Mouse (Mus musculus): ENCODE results near the gene Ppp1r14d.

The Ppp1r14d gene

GRCm38 (mm10) chr2:119229775-119230704, at the start of gene Ppp1r14d:
Gene Ppp1r14d, minus strand, starts transcription at chr2:119229906.
- peak; percentile 70 for DNase-seq

- DNase-seq: no peak
Observed at GRCm38 (mm10) chr2:119277810-119278209, 48.1 kb upstream of the Ppp1r14d start.

DNA sequence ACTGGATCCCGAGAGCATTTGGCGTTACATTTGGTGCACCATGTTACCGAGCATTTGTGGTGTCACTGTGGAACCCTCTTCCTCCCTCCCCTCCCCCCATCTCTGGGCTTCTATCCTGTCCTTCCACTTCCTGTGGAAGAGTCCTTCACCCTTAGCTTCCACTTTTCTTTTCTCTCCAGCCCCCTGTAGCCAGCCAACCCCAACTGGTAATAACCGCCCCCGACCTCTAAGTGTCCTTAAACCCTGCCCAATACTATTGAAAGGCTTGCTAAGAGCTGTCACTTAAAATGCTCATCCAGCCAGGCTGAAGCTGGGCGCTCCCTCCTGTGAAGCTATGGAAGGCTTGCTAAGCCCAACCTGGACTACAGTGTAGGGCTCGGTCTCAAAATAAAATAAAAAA, 47.2 kb upstream of the Ppp1r14d start:
- no peak for DNase-seq

DNA sequence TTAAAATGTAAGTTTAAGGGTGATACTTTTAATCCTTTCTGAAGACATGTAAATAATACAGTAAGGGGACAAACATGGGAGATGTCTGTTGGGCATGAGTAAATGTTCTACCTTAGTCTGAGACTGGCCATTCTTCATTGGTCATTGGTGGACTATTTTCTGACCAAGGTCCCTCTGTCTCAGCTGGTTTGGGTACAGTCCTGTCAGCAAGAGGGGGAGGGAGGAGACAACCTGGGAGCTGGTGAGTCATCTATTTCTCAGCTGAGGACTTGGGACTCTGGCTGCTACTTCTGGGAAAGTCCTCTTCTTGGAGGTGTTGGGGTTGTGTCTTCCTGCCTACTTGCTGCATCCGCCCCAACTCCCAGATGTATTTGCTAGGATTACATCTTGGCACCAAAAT, 44.4 kb upstream of the Ppp1r14d start:
- peak; percentile 85 for DNase-seq

- DNase-seq: peak; percentile 76
Observed at GRCm38 (mm10) chr2:119270643-119271331, 41.1 kb upstream of the Ppp1r14d start, which contains the start of gene Rhov. Gene Rhov, minus strand, starts transcription at chr2:119271272.

GRCm38 (mm10) chr2:119270286-119270642, 40.6 kb upstream of the Ppp1r14d start:
- DNase-seq: peak; percentile 55

DNA sequence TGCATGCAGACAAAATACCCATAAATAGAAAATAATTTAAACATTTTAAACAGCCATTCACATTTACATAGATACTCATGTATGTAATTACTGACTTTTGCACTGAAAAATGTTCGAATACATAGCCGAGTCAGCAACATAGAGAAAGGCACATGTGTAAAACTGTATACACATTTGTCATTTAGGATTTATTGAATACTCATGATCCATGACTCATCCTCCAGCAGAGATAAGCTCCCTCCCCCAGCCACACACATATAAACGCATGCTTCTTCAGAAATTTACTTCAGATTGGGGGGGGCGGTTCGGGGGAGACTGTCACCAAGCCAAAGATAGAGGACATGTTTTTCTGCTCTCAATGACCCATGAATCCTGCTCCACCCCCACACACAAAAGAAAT, 34.1 kb upstream of the Ppp1r14d start:
- DNase-seq: no peak

DNA sequence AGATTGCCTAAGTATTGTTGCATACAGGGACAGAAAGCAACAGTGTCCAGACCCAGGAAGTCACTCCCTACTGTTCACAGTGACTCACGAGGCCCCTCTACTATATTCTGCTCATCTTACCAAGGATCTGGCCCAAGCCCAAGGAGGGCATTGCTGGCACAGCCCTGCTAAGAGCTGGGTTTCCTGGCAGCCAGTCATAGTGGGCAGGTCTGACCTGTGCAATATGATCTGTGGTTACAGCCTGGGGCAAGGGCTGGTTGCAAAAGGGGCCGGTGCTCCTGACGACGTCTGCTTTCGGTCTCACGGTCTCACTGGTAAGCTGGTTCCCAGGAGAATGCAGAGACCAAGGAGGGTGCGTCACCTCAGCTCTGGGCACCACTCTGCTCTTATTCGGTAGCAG, 33.3 kb upstream of the Ppp1r14d start:
- DNase-seq: peak; percentile 82

DNA sequence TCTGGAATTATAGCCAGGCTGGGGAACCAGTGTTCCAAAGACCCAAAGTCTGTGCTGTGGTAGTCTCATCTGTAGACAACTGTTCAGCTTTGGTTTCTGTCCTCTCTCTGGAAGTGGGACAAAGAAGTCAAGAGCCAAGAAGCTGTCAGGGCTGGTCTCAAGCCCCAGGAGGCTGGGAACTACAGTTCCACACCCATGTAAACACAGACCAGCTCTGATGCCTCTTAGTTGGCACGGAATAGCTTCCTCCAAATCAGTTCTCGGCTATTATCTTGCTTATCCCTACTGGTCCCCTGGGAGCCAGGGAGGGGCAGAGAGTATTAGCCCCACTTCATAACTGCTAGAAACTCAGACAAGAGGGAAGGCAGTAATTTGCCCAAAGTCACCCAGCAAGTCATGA, 31.6 kb upstream of the Ppp1r14d start:
- DNase-seq: no peak

DNA sequence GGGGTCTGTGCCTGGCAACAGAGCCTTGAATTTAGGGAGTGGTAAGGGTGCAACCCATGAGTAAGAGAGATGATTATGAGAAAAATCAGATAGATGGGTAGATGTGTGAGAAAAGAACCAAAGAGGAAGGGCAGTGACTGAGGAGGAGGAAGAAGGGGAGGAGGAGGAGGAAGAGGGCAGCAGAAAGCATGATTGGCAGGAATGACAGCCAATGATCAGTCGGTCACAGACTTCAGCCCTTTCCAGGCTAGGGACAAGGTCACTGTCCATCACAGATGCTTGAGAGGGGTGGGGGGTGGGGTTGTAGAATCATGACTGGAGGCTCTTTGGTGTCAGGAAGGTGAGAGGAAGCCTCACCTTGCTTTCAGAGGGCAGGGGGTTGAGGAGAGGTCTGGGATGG, 30.8 kb upstream of the Ppp1r14d start:
- no peak for DNase-seq

GRCm38 (mm10) chr2:119254976-119255375, 25.3 kb upstream of the Ppp1r14d start:
- no peak for DNase-seq

- peak; percentile 95 for DNase-seq
Observed at GRCm38 (mm10) chr2:119250826-119251478, 21.2 kb upstream of the Ppp1r14d start.

DNA sequence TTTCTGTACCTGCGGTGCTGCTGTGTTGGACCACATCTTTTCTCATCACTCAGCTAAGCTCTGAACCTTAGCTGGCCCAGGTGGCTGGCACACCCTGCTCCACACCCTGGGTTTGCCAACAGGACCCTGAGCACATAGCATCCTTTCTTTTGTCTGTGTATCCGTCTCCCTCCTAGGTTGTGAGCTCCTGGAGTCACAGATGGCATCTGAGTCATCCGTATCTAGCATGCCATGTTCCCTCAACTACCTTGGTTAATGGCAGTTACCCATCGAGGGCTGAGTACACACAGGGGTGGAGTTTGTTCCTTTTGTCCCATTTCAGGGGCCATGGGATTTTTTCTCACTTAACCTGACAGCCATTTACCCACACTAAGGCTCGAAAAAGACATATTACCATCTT, 20.7 kb upstream of the Ppp1r14d start:
- no peak for DNase-seq

DNA sequence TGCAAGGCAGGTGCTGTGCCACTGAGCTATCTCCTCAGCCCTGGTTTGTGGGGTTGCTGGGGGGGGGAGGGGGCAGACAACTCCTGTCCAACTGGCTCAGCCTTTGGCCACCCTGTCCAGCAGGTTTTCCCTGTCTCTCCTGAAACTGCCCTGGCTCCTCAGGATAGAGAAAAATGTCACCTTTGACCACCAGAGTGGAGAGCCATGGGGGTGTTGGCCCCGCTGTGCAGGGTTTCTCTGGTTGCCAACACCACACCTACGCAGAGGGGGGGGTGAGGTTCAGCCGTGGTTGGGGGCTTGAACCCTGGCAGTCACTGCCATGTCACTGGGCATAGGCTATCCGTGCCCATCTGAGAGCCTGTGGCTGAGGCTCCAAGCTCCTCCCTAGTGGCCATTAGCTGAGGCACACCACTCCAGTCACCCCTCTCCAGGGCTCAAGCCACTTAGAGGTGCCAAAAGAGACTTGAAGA, 19.9 kb upstream of the Ppp1r14d start:
- peak; percentile 57 for DNase-seq

- DNase-seq: no peak
Observed at GRCm38 (mm10) chr2:119247904-119248303, 18.2 kb upstream of the Ppp1r14d start.

DNA sequence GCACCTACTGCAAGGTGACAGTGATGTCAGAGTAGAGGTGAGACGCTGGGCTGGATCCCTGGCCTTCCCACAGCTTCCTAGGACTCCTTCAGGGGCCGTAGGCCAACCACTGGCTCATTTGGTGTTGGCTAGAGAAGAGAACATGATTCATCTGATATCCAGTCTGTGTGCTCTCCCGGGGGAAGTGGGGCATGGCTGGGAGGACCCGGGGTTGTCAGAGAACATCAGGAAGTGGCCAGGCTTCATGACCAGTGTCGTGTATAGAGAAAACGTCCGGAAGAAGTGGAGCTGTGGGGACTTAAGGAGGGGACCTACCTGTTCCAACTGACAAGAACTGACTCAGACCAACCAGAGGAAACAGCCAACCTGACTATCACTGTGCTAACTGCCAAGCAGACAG, 15.5 kb upstream of the Ppp1r14d start:
- DNase-seq: no peak

GRCm38 (mm10) chr2:119242548-119242947, 12.8 kb upstream of the Ppp1r14d start:
- peak; percentile 78 for DNase-seq

DNA sequence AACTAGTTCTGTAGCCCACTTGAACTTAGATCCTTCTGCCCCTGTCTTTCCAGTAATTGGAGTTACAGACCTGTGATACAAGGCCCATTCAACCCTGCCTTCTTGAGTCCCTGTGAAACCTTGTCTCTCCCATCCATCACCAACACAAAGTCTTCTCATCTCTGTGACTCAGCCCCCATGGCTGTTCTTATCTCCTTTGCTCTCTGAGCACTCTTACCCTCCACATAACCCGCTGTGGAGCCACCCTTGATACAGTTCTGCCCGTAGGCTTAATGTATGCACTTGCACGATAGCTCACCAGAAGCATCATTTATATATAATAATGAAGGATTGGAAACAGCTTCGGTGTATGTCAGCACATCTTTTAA, 11.1 kb upstream of the Ppp1r14d start:
- no peak for DNase-seq

DNA sequence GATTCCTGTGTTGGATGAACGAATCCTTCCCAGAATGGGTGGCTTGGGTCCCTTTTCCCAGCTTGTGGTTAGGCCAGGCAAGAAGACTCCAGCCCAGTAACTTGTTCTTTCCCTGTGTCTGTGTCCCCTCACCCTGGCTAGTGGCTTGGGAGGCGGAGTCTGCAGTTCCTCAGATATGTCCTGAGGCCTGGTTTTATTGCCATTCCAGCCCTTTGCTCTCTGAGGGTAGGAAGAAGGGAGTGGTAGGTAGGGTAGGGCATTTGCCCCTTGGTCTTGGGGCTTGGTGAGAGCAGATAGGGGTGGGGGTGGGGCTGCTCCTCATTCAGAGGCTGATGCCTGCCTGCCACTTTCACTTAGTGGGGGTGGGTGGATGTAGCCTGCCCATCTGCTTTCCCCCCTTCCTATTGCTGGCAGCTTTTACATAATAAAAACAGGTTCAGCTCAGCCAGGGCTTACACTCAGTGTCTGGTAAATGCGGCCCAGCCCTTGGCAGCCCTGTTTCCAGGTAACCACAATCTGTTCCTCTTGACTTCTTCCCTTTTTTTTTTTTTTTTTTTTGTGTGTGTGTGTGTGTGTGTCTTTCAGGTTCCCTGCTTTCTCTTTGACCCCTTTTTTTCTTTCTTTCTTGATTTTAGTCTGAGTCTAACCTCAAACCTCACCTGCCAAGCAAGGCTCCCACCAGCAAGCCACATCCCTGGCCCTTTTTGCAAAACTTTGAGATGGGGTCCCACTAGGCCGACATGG, 10.5 kb upstream of the Ppp1r14d start:
- DNase-seq: no peak

DNA sequence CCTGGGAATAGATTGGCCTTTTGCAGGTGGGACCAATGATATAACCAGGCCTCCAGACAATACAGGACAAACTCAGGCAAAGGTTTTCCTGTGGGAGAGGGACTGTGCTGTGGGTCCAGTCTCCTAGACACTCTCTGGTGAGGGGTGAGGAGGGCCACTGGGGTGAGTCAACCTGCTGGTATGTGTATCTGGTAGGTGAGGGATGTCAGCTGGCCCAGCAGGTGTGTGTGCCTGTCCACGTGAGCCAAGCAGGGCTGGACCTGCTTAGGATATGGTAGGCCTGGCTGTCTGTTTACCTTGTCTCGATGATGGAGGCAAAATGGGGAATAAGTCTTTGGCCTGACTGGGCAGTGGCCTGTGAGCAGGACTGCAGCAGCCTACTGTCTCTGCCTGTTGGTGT, 9.0 kb upstream of the Ppp1r14d start:
- DNase-seq: peak; percentile 50

DNA sequence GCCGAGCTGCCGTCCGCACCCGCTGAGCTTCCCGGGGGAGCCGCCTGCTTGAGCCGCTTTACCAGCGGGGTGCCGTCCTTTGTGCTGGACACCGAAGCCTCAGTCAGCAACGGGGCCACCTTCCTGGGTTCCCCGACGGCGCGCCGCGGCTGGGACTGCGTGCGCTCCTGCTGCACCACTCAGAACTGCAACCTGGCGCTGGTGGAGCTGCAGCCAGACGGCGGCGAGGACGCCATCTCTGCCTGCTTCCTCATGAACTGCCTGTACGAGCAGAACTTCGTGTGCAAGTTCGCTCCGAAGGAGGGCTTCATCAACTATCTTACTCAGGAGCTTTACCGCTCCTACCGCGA, 8.1 kb upstream of the Ppp1r14d start:
- no peak for DNase-seq

GRCm38 (mm10) chr2:119237210-119237870, 7.6 kb upstream of the Ppp1r14d start, which contains the start of gene Spint1:
Gene Spint1, plus strand, starts transcription at chr2:119237362.
- DNase-seq: peak; percentile 75
